Mouse (Mus musculus) embryonic fibroblast, embryonic 13.5 days (primary cell): ENCODE results near the gene Smchd1. TPM values are rescaled to one million over a fixed set of nuclear protein-coding genes. Genes with fewer than 3 reads are reported as not detected.
"Not testable (repeated sequence)": the region's sequence is repeated elsewhere in the genome, so short reads cannot be mapped to it uniquely, and the experiment has no call there.

ENCODE experiments used
- H3K27ac ChIP-seq: 2 replicates; pipeline ENCODE4 v1.5.1; 2012; ENCODE audit warnings: low read length, control low read depth, inconsistent platforms; ENCODE audit not compliant: insufficient read depth
- H3K4me1 ChIP-seq: 2 replicates; pipeline ENCODE4 v1.6.1; 2011; ENCODE audit warnings: low read length; ENCODE audit not compliant: control insufficient read depth, insufficient read depth
- H3K4me3 ChIP-seq: 2 replicates; pipeline ENCODE4 v1.5.1; 2011; ENCODE audit warnings: mild to moderate bottlenecking, control low read depth, low read length; ENCODE audit not compliant: insufficient read depth
- CTCF ChIP-seq: IDR thresholded peaks from 2 replicates; pipeline ENCODE4 v1.5.1; 2011; ENCODE audit warnings: mild to moderate bottlenecking, control low read depth, low read length, moderate library complexity, borderline replicate concordance; ENCODE audit not compliant: insufficient read depth
- POLR2A ChIP-seq: IDR thresholded peaks from 2 replicates; pipeline ENCODE4 v1.6.1; 2011; ENCODE audit warnings: low read depth, mild to moderate bottlenecking, control low read depth, low read length, moderate library complexity
- polyA plus RNA-seq: library from polyadenylated mRNA; stranded (reverse); fragments of >200 nt; gene quantifications from 2 replicates; pipeline ENCODE4 v1.2.4, GENCODE M21; 2011; ENCODE audit warnings: low read depth; ENCODE audit not compliant: missing spikeins, insufficient read length

Gene Smchd1
- polyA plus RNA-seq, 1 experiment, result 57.4 TPM

GRCm38 (mm10) chr17:71445191-71445590, 30.0 kb downstream of the Smchd1 start:
- Histone ChIP-seq H3K27ac (no peak overlapping the region), H3K4me1 (no peaks in the 10 kb centered on the region), H3K4me3 (no peak overlapping the region)
- no peak for TF ChIP-seq CTCF
- TF ChIP-seq POLR2A, result no peak

- Histone ChIP-seq H3K4me1 (no peaks in the 10 kb centered on the region), H3K27ac (no peak overlapping the region), H3K4me3 (no peak overlapping the region)
- TF ChIP-seq CTCF (no peak), POLR2A (no peak)
These were observed 30.4 kb downstream of the Smchd1 start for GRCm38 (mm10) chr17:71444718-71445117.

DNA sequence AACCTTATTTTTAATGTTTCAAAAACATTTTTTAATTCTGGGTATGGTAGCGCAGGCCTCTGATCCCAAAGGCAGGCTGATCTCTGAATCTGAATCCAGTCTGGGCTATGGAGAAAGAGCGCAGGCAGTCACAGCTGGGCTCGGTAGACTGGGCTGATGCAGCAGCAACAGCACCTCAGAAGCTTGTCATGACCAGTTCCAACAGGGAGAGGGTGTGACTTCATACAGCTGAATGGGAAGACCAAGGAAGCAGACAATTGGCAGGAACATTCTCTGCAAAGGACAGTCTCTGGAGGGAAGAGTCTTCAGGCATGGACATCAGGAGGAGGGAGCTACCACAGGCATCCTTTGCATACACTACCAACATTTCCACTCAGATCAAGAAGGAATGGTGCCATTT, 31.0 kb downstream of the Smchd1 start:
- TF ChIP-seq CTCF (no peak), POLR2A (no peak)
- no peak overlapping the region for H3K4me3 ChIP-seq
- no peak overlapping the region for H3K27ac ChIP-seq
- no peaks in the 10 kb centered on the region for H3K4me1 ChIP-seq

- TF ChIP-seq CTCF (no peak), POLR2A (no peak)
- Histone ChIP-seq H3K4me3 (no peak overlapping the region), H3K27ac (no peak overlapping the region), H3K4me1 (no peaks in the 10 kb centered on the region)
These were observed 31.9 kb downstream of the Smchd1 start for GRCm38 (mm10) chr17:71443273-71443672.

DNA sequence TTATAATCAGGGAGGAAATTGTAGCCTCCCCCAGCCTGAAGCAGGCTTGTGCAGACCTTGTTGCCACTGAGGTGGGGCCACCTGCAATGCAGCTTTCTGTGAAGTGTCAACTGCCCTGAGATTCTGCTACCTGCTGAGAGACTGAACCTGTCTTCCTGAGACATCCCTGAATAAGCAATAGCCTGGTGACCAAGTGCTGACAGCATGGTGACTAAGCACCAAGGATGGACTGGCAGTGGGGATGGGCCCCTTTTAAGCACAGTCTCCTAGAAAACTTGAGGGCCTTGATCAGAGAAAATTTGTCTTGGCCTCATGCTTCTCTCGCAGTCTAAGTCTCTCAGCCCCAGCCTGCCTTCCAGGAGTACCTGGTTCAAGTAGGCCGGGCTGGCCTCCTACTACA, 52.6 kb downstream of the Smchd1 start:
- H3K4me1 ChIP-seq, H3K27ac ChIP-seq, H3K4me3 ChIP-seq: not testable (repeated sequence)

DNA sequence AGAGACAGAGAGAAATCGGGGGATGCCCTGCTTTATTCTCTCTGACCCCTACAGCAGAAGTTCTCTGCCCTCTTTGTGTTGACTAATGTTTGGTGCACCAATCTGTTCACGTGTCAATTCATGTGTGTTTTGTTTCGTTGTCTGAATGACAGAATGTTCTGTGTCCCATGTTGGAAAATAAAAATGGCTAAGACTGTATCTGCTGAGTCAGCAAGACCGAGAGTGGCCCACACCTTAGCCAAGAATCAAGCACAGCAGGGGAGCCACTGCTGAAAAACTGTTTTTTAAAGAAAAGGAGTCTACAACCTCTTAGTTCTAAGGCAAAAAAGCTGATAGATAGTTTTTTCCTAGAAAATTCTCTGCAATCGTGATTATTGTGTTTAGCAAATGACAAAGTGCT, 55.7 kb downstream of the Smchd1 start:
- H3K4me3 ChIP-seq, H3K27ac ChIP-seq, H3K4me1 ChIP-seq: not testable (repeated sequence)

DNA sequence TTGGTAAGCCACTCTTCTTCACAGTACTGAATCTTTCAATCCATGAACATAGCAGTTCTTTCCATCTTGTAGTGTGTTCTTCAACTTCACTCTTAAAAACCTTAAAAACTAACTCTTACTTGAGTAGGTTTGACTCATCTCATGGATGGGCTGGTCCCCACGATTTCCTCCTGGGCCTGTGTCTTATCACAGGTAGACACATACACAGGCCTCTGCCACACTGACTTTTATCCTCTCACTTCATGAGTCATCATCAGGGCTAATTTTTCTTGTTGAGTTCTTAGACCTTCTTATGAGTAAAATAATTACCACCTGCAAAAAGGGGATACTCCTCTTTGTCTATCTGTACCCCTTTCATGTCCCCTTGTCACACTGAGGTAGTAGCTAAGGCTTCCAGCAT, 58.1 kb downstream of the Smchd1 start:
- Histone ChIP-seq H3K4me3 (no peak overlapping the region), H3K4me1 (no peaks in the 10 kb centered on the region), H3K27ac (no peak overlapping the region)
- TF ChIP-seq CTCF (no peak), POLR2A (no peak)

GRCm38 (mm10) chr17:71387401-71387800, 87.7 kb downstream of the Smchd1 start:
- Histone ChIP-seq H3K4me3 (no peak overlapping the region), H3K4me1 (no peaks in the 10 kb centered on the region), H3K27ac (no peak overlapping the region)
- TF ChIP-seq CTCF (no peak), POLR2A (no peak)

GRCm38 (mm10) chr17:71380346-71380745, 94.8 kb downstream of the Smchd1 start:
- Histone ChIP-seq H3K4me3 (no peak overlapping the region), H3K4me1 (no peaks in the 10 kb centered on the region), H3K27ac (no peak overlapping the region)
- TF ChIP-seq POLR2A (no peak), CTCF (no peak)

- TF ChIP-seq CTCF, result no peak
- no peak for TF ChIP-seq POLR2A
- Histone ChIP-seq H3K27ac (no peak overlapping the region), H3K4me1 (no peaks in the 10 kb centered on the region), H3K4me3 (no peak overlapping the region)
These were observed 97.2 kb downstream of the Smchd1 start for GRCm38 (mm10) chr17:71377901-71378300.

DNA sequence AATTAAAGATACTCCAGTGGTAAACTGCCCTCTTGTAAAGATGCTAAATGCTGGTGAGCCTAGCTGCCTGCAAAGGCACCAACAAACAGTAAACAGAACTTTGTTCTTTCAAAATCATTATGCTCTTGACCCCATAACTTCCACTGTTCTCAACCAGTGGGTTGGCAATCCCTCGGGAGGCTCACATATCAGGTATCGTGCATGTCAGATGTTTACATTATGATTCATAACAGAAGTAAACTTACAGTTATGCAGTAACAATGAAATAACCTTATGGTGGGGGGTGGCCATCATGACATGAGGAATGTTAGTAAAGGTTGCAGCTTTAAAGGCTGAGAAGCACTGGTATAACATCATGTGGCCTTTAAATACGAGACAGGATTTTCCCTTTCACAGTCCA, 119.6 kb downstream of the Smchd1 start:
- Histone ChIP-seq H3K27ac (no peak overlapping the region), H3K4me3 (no peak overlapping the region), H3K4me1 (peaks cover 5% of the 10 kb centered on the region)
- TF ChIP-seq POLR2A, result no peak
- no peak for TF ChIP-seq CTCF
